Mouse (Mus musculus) erythroblast, embryonic 14.5 days (primary cell): ENCODE measurements around the gene Pde4b.

Experiments used
- GATA1 ChIP-seq: IDR thresholded peaks from 2 replicates; pipeline ENCODE4 v1.6.1; 2012; ENCODE audit warnings: low read length, inconsistent platforms, mixed read lengths
- TAL1 ChIP-seq: IDR thresholded peaks from 3 replicates; pipeline ENCODE4 v1.6.1; 2012; ENCODE audit warnings: low read length, inconsistent platforms, mixed read lengths

GRCm38 (mm10) chr4:102351476-102352475 lies 264.4 kb downstream of the Pde4b start:
- TF ChIP-seq TAL1 (no peak), GATA1 (no peak)
